Mouse (Mus musculus) gonadal fat pad, adult 2 months (tissue): Measurements from ENCODE around the gene Rsph14. TPM values are rescaled to one million over a fixed set of nuclear protein-coding genes. Genes with fewer than 3 reads are reported as not detected.

Source experiments
- DNase-seq: peaks from one replicate; pipeline ENCODE4 v3.0.0-alpha.2; 2012; ENCODE audit warnings: low read depth
- polyA plus RNA-seq: library from polyadenylated mRNA; depleted of rRNA; stranded (reverse); fragments of >200 nt; gene quantifications from 2 replicates; pipeline ENCODE4 v1.2.3, GENCODE M21; 2012; rRNA removed

The Rsph14 gene
- polyA plus RNA-seq, 1 experiment, result 0.93 TPM

GRCm38 (mm10) chr10:74933548-74934190 lies 98.7 kb downstream of the Rsph14 start:
- DNase-seq, result no peak

GRCm38 (mm10) chr10:74932487-74932886 lies 99.9 kb downstream of the Rsph14 start:
- no peak for DNase-seq

GRCm38 (mm10) chr10:74931631-74932030 lies 100.8 kb downstream of the Rsph14 start:
- DNase-seq, result no peak

GRCm38 (mm10) chr10:74930541-74930940 lies 101.8 kb downstream of the Rsph14 start:
- no peak for DNase-seq

- DNase-seq, result no peak
Measured at GRCm38 (mm10) chr10:74929578-74929977, 102.8 kb downstream of the Rsph14 start.

- DNase-seq, result no peak
Measured at GRCm38 (mm10) chr10:74928276-74928675, 104.1 kb downstream of the Rsph14 start.

GRCm38 (mm10) chr10:74925324-74925723 lies 107.1 kb downstream of the Rsph14 start:
- DNase-seq, result no peak

GRCm38 (mm10) chr10:74924274-74924673 lies 108.1 kb downstream of the Rsph14 start:
- DNase-seq, result no peak

- no peak for DNase-seq
Measured at GRCm38 (mm10) chr10:74922763-74923162, 109.6 kb downstream of the Rsph14 start.

GRCm38 (mm10) chr10:74921614-74922013 lies 110.8 kb downstream of the Rsph14 start:
- no peak for DNase-seq

- no peak for DNase-seq
Measured at GRCm38 (mm10) chr10:74920853-74921567, 111.4 kb downstream of the Rsph14 start.

GRCm38 (mm10) chr10:74919277-74919676 lies 113.1 kb downstream of the Rsph14 start:
- DNase-seq, result no peak

GRCm38 (mm10) chr10:74908431-74908830 lies 124.0 kb downstream of the Rsph14 start:
- DNase-seq, result no peak

Other genes with a start within 250 kb of the Rsph14 start
- gene Gnaz, start 65.4 kb downstream of the Rsph14 start, polyA plus RNA-seq, result 6.4 and 7.6 TPM in 2 replicates
- 5.0 and 6.8 TPM in 2 replicates for gene Rab36, start 4.5 kb upstream of the Rsph14 start, polyA plus RNA-seq
- 23.2 and 30.1 TPM in 2 replicates for gene Bcr, start 28.0 kb upstream of the Rsph14 start, polyA plus RNA-seq
- gene Specc1l, start 179.5 kb upstream of the Rsph14 start, polyA plus RNA-seq, result 19.2 and 20.0 TPM in 2 replicates